Comparison of ENCODE assay signal across 31 mouse cellular contexts in the genomic region with DNA sequence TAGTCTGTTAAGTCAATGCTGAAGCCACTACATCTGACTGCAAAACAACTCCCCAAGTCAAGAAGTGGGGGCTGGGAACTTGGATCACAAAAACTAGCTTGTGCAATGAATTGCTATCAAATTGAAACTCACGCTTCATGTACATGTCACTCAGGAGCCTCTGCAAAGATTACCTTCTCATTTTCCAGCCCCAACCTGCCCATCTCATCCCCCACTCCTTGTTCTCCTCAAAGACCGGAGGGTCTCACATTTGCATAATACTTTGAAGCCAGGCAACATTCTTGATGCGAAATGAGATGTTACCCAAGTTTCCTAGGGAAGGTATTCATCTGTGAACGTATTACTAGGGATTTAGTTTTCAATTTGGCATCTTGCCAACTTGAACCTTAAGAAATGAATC. TPM values are rescaled to one million over a fixed set of nuclear protein-coding genes. Genes with fewer than 3 reads are reported as not detected.
"Had no signal": no experiment of that assay in that cellular context is flagged by ENCODE, and none has a peak within 500 bp of the region (broad histone marks: within the 10 kb centered on the region; RNA-seq: fewer than 3 reads in every experiment).

No protein-coding gene starts in this region.

- H3K9ac ChIP-seq: embryonic facial prominence, embryonic 12.5 days; embryonic facial prominence, embryonic 15.5 days; forebrain, embryonic 12.5 days; forebrain, embryonic 13.5 days; forebrain, embryonic 15.5 days; forebrain, postnatal 0 days had no signal

- H3K27me3 ChIP-seq: embryonic facial prominence, embryonic 12.5 days; embryonic facial prominence, embryonic 15.5 days; forebrain, embryonic 12.5 days; forebrain, embryonic 13.5 days; forebrain, embryonic 15.5 days had no signal

- H3K27ac ChIP-seq: embryonic facial prominence, embryonic 12.5 days; embryonic facial prominence, embryonic 15.5 days; forebrain, embryonic 10.5 days; forebrain, embryonic 12.5 days; forebrain, embryonic 13.5 days; forebrain, embryonic 15.5 days; gastrocnemius, adult 2 months; heart, adult 2 months had no signal

- ATAC-seq: forebrain, embryonic 13.5 days; forebrain, embryonic 14.5 days; forebrain, embryonic 15.5 days; forebrain, embryonic 16.5 days; forebrain, postnatal 0 days had no signal

- DNase-seq: cerebellum, adult 2 months; cerebellum, adult 8-10 months; cerebellum, adult 9-10 months; cerebellum, adult 9-11 months; cerebellum, postnatal 10 days; cerebellum, postnatal 14 days; cerebellum, postnatal 25 days; cerebellum, postnatal 36 days; embryo, embryonic 11 days; forebrain, postnatal 0 days; gastrocnemius, adult 2 months; gastrocnemius, postnatal 10 days; gastrocnemius, postnatal 14 days; gastrocnemius, postnatal 25 days; gastrocnemius, postnatal 36 days; heart, adult 11 months; heart, adult 18-20 months; heart, adult 2 months had no signal

- H3K4me2 ChIP-seq: embryonic facial prominence, embryonic 12.5 days; embryonic facial prominence, embryonic 15.5 days; forebrain, embryonic 12.5 days; forebrain, embryonic 13.5 days; forebrain, embryonic 15.5 days had no signal

- H3K9me3 ChIP-seq: embryonic facial prominence, embryonic 12.5 days; embryonic facial prominence, embryonic 15.5 days; forebrain, embryonic 10.5 days; forebrain, embryonic 12.5 days; forebrain, embryonic 13.5 days; forebrain, embryonic 15.5 days had no signal

- H3K36me3 ChIP-seq: embryonic facial prominence, embryonic 12.5 days; embryonic facial prominence, embryonic 15.5 days; forebrain, embryonic 10.5 days; forebrain, embryonic 12.5 days; forebrain, embryonic 15.5 days had no signal

- H3K4me1 ChIP-seq: embryonic facial prominence, embryonic 12.5 days; embryonic facial prominence, embryonic 15.5 days; forebrain, embryonic 12.5 days had no signal

- H3K4me3 ChIP-seq: embryonic facial prominence, embryonic 12.5 days; embryonic facial prominence, embryonic 15.5 days; erythroblast, embryonic 14.5 days; forebrain, embryonic 10.5 days; forebrain, embryonic 12.5 days; forebrain, embryonic 13.5 days; forebrain, embryonic 15.5 days; gastrocnemius, adult 2 months; heart, adult 2 months had no signal

RNA-seq across cellular contexts. Expression of gene Plppr1, which starts 10.4 kb away (rescaled TPM):
- total RNA-seq: common myeloid progenitor, adult 5-6 weeks; gastrocnemius, adult 18-20 months; gastrocnemius, adult 2 months; gastrocnemius, adult 8-10 months; gastrocnemius, postnatal 25 days; gastrocnemius, postnatal 36 days; granulocyte monocyte progenitor cell, adult 5-6 weeks had no signal
- polyA plus RNA-seq: erythroblast, embryonic 14.5 days; heart, adult 2 months had no signal
